Mouse (Mus musculus): ENCODE measurements at regions not wholly inside any gene's neighbourhood (a gene's known extent, or its start where the extent isn't known, plus 50 kb on each side); places are given as distances from the start of the nearest gene placed in this dataset.
A peak's percentile ranks its signal among the peaks of the same experiment; 100 is the strongest.
"Not testable (repeated sequence)": the region's sequence is repeated elsewhere in the genome, so short reads cannot be mapped to it uniquely, and the experiment has no call there.

DNA sequence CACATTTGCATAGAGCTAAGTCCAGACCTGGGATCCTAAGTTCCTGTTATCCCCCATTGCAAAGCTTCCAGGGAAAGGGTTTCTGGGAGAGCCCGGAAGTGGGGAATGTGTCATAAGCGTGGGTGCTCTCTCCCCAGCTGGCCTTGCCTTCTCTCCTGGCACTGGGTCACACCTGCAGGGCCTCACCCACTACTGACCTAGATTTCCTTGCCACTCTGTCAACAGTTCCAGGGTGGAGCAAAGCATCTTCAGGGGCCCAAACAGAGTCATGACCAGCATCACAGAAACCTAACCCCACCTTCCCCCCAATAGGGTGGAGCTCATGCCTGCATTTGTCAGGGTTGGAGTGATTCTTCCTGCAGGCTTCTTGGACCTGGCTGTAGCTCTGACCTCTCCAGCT, 109.5 kb upstream of the Ywhaq start:
- H3K27me3 ChIP-seq (ENCODE audit: control insufficient read depth, insufficient read depth, low read length); H3K36me3 ChIP-seq (ENCODE audit: control insufficient read depth, insufficient read depth, low read length); ATAC-seq (ENCODE audit: low read depth); H3K9ac ChIP-seq (replicated peaks; ENCODE audit: low read depth, low read length); H3K27ac ChIP-seq (ENCODE audit: low read depth, low read length); H3K4me3 ChIP-seq (ENCODE audit: low read depth, low read length); H3K9me3 ChIP-seq (ENCODE audit: control insufficient read depth, low read length); H3K4me1 ChIP-seq (ENCODE audit: control insufficient read depth, insufficient read depth, low read length); H3K4me2 ChIP-seq (ENCODE audit: low read depth, low read length): not testable (repeated sequence)
- WGBS = 61% methylated on average over 2 of the region's 2 CpGs

- not testable (repeated sequence) for H3K4me3 ChIP-seq (ENCODE audit: low read depth, low read length); H3K9me3 ChIP-seq (ENCODE audit: control insufficient read depth, low read length); H3K9ac ChIP-seq (replicated peaks; ENCODE audit: low read depth, low read length); H3K36me3 ChIP-seq (ENCODE audit: control insufficient read depth, insufficient read depth, low read length); H3K4me1 ChIP-seq (ENCODE audit: control insufficient read depth, insufficient read depth, low read length); H3K27ac ChIP-seq (ENCODE audit: low read depth, low read length); ATAC-seq (ENCODE audit: low read depth); H3K27me3 ChIP-seq (ENCODE audit: control insufficient read depth, insufficient read depth, low read length); H3K4me2 ChIP-seq (ENCODE audit: low read depth, low read length)
- WGBS = 44% methylated on average over 6 of the region's 6 CpGs
Measured at GRCm38 (mm10) chr12:21525567-21525966, 108.1 kb upstream of the Ywhaq start.

DNA sequence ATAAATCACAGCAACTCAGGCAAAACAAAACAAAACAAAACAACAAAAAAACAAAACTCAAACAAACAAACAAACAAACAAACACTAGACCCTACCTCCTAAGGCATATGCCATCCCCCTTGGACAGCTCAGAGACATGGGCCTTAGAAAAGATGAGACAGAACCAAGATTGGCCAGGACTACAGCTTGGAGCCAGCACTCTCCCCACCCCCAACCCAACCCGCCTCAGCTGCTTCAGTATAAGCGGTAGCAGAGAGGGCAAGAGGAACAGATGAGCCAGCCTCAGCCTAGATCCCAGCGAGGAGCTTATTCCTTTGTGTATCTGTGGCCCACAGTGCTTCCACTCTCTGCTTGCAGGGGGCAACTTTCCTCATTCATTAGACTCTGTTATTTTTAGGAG, 105.2 kb upstream of the Ywhaq start:
- Histone ChIP-seq H3K36me3 (ENCODE audit: control insufficient read depth, insufficient read depth, low read length) (no peaks in the 10 kb centered on the region), H3K9ac (replicated peaks; ENCODE audit: low read depth, low read length) (no peak overlapping the region), H3K27ac (ENCODE audit: low read depth, low read length) (no peak overlapping the region), H3K9me3 (ENCODE audit: control insufficient read depth, low read length) (no peaks in the 10 kb centered on the region), H3K4me3 (ENCODE audit: low read depth, low read length) (no peak overlapping the region), H3K27me3 (ENCODE audit: control insufficient read depth, insufficient read depth, low read length) (no peaks in the 10 kb centered on the region), H3K4me1 (ENCODE audit: control insufficient read depth, insufficient read depth, low read length) (no peaks in the 10 kb centered on the region), H3K4me2 (ENCODE audit: low read depth, low read length) (no peak overlapping the region)
- no peak for ATAC-seq (ENCODE audit: low read depth)
- 45% methylated on average over 3 of the region's 3 CpGs for WGBS

- H3K9me3 ChIP-seq (ENCODE audit: control insufficient read depth, low read length) = no peaks in the 10 kb centered on the region
- no peak overlapping the region for H3K4me2 ChIP-seq (ENCODE audit: low read depth, low read length)
- H3K4me3 ChIP-seq (ENCODE audit: low read depth, low read length) = no peak overlapping the region
- no peaks in the 10 kb centered on the region for H3K27me3 ChIP-seq (ENCODE audit: control insufficient read depth, insufficient read depth, low read length)
- H3K9ac ChIP-seq (replicated peaks; ENCODE audit: low read depth, low read length) = no peak overlapping the region
- no peaks in the 10 kb centered on the region for H3K36me3 ChIP-seq (ENCODE audit: control insufficient read depth, insufficient read depth, low read length)
- H3K27ac ChIP-seq (ENCODE audit: low read depth, low read length) = no peak overlapping the region
- no peak for ATAC-seq (ENCODE audit: low read depth)
- H3K4me1 ChIP-seq (ENCODE audit: control insufficient read depth, insufficient read depth, low read length) = no peaks in the 10 kb centered on the region
- 50% methylated on average over 3 of the region's 3 CpGs for WGBS
Measured at GRCm38 (mm10) chr12:21519058-21519457, 101.6 kb upstream of the Ywhaq start.

DNA sequence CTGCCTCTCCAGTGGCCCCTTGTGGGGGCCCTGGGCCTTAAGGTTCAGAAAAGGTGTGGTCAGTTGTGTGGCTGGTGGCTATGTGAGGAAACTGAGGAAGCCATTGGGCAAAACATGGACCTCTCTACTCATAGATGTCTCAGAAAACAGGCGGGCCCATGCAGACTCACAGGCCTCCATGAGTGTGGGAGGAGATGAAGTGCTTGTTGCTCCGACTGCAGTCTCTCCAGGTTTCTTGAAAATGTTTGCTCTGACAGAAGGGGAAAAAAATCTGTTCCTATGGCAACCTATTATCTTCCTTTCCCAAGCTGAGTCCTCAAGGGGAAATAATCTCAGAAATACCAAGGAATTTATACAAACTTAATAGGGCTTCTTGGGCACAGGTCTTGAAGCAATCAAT, 95.3 kb upstream of the Ywhaq start:
- H3K27me3 ChIP-seq (ENCODE audit: control insufficient read depth, insufficient read depth, low read length) = no peaks in the 10 kb centered on the region
- 82% methylated on average over 2 of the region's 2 CpGs for WGBS
- H3K4me2 ChIP-seq (ENCODE audit: low read depth, low read length) = no peak overlapping the region
- H3K9ac ChIP-seq (replicated peaks; ENCODE audit: low read depth, low read length) = no peak overlapping the region
- H3K4me1 ChIP-seq (ENCODE audit: control insufficient read depth, insufficient read depth, low read length) = no peaks in the 10 kb centered on the region
- H3K9me3 ChIP-seq (ENCODE audit: control insufficient read depth, low read length) = no peaks in the 10 kb centered on the region
- H3K27ac ChIP-seq (ENCODE audit: low read depth, low read length) = no peak overlapping the region
- H3K36me3 ChIP-seq (ENCODE audit: control insufficient read depth, insufficient read depth, low read length) = no peaks in the 10 kb centered on the region
- no peak overlapping the region for H3K4me3 ChIP-seq (ENCODE audit: low read depth, low read length)
- ATAC-seq (ENCODE audit: low read depth) = no peak

- H3K36me3 ChIP-seq (ENCODE audit: control insufficient read depth, insufficient read depth, low read length) = no peaks in the 10 kb centered on the region
- no peak overlapping the region for H3K9ac ChIP-seq (replicated peaks; ENCODE audit: low read depth, low read length)
- H3K27me3 ChIP-seq (ENCODE audit: control insufficient read depth, insufficient read depth, low read length) = no peaks in the 10 kb centered on the region
- H3K27ac ChIP-seq (ENCODE audit: low read depth, low read length) = no peak overlapping the region
- H3K4me1 ChIP-seq (ENCODE audit: control insufficient read depth, insufficient read depth, low read length) = no peaks in the 10 kb centered on the region
- no peaks in the 10 kb centered on the region for H3K9me3 ChIP-seq (ENCODE audit: control insufficient read depth, low read length)
- H3K4me3 ChIP-seq (ENCODE audit: low read depth, low read length) = no peak overlapping the region
- peak; percentile 45; the same call in 1 of the 2 replicates for ATAC-seq (ENCODE audit: low read depth)
- H3K4me2 ChIP-seq (ENCODE audit: low read depth, low read length) = no peak overlapping the region
- 80% methylated on average over 8 of the region's 8 CpGs for whole genome bisulfite sequencing
Measured at GRCm38 (mm10) chr12:21511043-21511665, 93.7 kb upstream of the Ywhaq start.

GRCm38 (mm10) chr12:21507080-21507479, 89.6 kb upstream of the Ywhaq start:
- no peaks in the 10 kb centered on the region for H3K4me1 ChIP-seq (ENCODE audit: control insufficient read depth, insufficient read depth, low read length)
- ATAC-seq (ENCODE audit: low read depth) = no peak
- H3K9me3 ChIP-seq (ENCODE audit: control insufficient read depth, low read length) = no peaks in the 10 kb centered on the region

GRCm38 (mm10) chr12:21505731-21506368, 88.4 kb upstream of the Ywhaq start:
- peak; percentile 57; the same call in 1 of the 2 replicates for ATAC-seq (ENCODE audit: low read depth)
- Histone ChIP-seq H3K27ac (ENCODE audit: low read depth, low read length) (0 out of 2 replicates have a peak overlapping the region, but pooled peaks have one; percentile 3), H3K4me3 (ENCODE audit: low read depth, low read length) (no peak overlapping the region), H3K27me3 (ENCODE audit: control insufficient read depth, insufficient read depth, low read length) (no peaks in the 10 kb centered on the region), H3K4me1 (ENCODE audit: control insufficient read depth, insufficient read depth, low read length) (no peaks in the 10 kb centered on the region), H3K4me2 (ENCODE audit: low read depth, low read length) (no peak overlapping the region), H3K9ac (replicated peaks; ENCODE audit: low read depth, low read length) (no peak overlapping the region), H3K9me3 (ENCODE audit: control insufficient read depth, low read length) (no peaks in the 10 kb centered on the region), H3K36me3 (ENCODE audit: control insufficient read depth, insufficient read depth, low read length) (no peaks in the 10 kb centered on the region)
- 53% methylated on average over 6 of the region's 6 CpGs for WGBS

More at GRCm38 (mm10) chr12:21507080-21507479, 89.6 kb upstream of the Ywhaq start:
- Histone ChIP-seq H3K36me3 (ENCODE audit: control insufficient read depth, insufficient read depth, low read length) (no peaks in the 10 kb centered on the region), H3K27me3 (ENCODE audit: control insufficient read depth, insufficient read depth, low read length) (no peaks in the 10 kb centered on the region), H3K9ac (replicated peaks; ENCODE audit: low read depth, low read length) (no peak overlapping the region), H3K4me2 (ENCODE audit: low read depth, low read length) (no peak overlapping the region), H3K27ac (ENCODE audit: low read depth, low read length) (no peak overlapping the region), H3K4me3 (ENCODE audit: low read depth, low read length) (no peak overlapping the region)
- 92% methylated on average over 1 of the region's 1 CpGs for WGBS

- Histone ChIP-seq H3K36me3 (ENCODE audit: control insufficient read depth, insufficient read depth, low read length) (no peaks in the 10 kb centered on the region), H3K4me3 (ENCODE audit: low read depth, low read length) (no peak overlapping the region), H3K9me3 (ENCODE audit: control insufficient read depth, low read length) (no peaks in the 10 kb centered on the region), H3K4me2 (ENCODE audit: low read depth, low read length) (no peak overlapping the region), H3K9ac (replicated peaks; ENCODE audit: low read depth, low read length) (no peak overlapping the region), H3K27me3 (ENCODE audit: control insufficient read depth, insufficient read depth, low read length) (no peaks in the 10 kb centered on the region), H3K27ac (ENCODE audit: low read depth, low read length) (no peak overlapping the region), H3K4me1 (ENCODE audit: control insufficient read depth, insufficient read depth, low read length) (no peaks in the 10 kb centered on the region)
- ATAC-seq (ENCODE audit: low read depth) = no peak
- WGBS = 63% methylated on average over 4 of the region's 4 CpGs
Measured at GRCm38 (mm10) chr12:21503250-21503649, 85.8 kb upstream of the Ywhaq start.
